Mouse (Mus musculus) lung, adult 2 months (tissue): ENCODE results near the gene Mlc1. TPM values are rescaled to one million over a fixed set of nuclear protein-coding genes. Genes with fewer than 3 reads are reported as not detected.
A peak's percentile ranks its signal among the peaks of the same experiment; 100 is the strongest.

ENCODE experiments used
- DNase-seq: peaks from one replicate; pipeline ENCODE4 v3.0.0; 2022
- H3K4me1 ChIP-seq: fragments of 200-500 bp; 2 replicates; pipeline ENCODE4 v1.6.1; 2011; ENCODE audit warnings: low read length; ENCODE audit not compliant: control insufficient read depth, insufficient read depth
- H3K4me3 ChIP-seq: fragments of 200-500 bp; replicated peaks from 2 replicates; pipeline ENCODE3; 2011; ENCODE audit warnings: low read depth, mild to moderate bottlenecking, control low read depth, low read length; ENCODE audit errors: extremely low read depth
- CTCF ChIP-seq: fragments of 200-500 bp; IDR thresholded peaks from 2 replicates; pipeline ENCODE4 v1.5.1; 2011; ENCODE audit warnings: mild to moderate bottlenecking, low read length, control low read depth; ENCODE audit not compliant: insufficient read depth
- POLR2A ChIP-seq: fragments of 200-500 bp; IDR thresholded peaks from 2 replicates; pipeline ENCODE4 v1.6.1; 2011; ENCODE audit warnings: low read depth, mild to moderate bottlenecking, control low read depth, low read length, borderline replicate concordance; ENCODE audit errors: extremely low read depth
- WGBS: fragments of 180-500 bp; shearing (Covaris S2); methylation state at CpG from one replicate; pipeline ENCODE4 v1.1.7; 2018; 5-methylcytosine and 5-hydroxymethylcytosine counted together
- polyA plus RNA-seq: library from polyadenylated mRNA; depleted of rRNA; stranded (reverse); fragments of >200 nt; gene quantifications from 2 replicates; pipeline ENCODE4 v1.2.3, GENCODE M21; 2012

Mlc1 gene
- polyA plus RNA-seq, 1 experiment: 29.5 TPM

DNA sequence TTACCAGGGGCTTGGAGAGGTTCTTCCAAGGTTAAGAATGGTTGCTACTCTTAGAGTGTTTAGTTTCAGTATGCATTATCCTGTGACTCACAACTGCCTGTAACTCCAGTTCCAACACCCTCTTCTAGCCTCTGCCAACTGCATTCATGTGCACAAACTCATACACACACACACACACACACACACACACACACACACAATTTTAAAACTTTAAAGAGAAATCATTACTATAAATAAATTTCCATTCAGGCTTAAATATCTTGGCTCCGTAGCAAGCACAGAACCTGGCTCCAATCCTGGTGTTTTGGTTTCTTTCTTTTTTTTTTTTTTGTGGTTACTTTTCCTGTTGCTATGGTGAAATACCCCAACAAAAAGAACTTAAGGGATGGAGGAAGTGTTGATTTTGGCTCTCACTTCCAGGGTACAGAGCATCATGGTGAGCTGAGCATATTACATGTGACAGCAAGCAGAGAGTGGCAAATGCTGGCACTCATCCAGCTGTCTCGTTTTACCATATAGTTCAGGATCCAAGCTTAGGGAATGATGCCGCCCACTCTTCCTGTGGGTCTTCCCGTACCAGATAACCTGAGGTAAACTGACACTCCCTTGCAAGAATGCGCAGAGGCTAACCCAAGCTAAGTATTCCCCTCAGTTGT is 34.8 kb downstream of the Mlc1 start:
- TF ChIP-seq CTCF: no peak
- 47% methylated on average over 5 of the region's 5 CpGs for WGBS
- Histone ChIP-seq H3K4me1 (peaks cover 3% of the 10 kb centered on the region; the same call in 1 of the 2 replicates), H3K4me3 (no peak overlapping the region)
- DNase-seq: no peak

DNA sequence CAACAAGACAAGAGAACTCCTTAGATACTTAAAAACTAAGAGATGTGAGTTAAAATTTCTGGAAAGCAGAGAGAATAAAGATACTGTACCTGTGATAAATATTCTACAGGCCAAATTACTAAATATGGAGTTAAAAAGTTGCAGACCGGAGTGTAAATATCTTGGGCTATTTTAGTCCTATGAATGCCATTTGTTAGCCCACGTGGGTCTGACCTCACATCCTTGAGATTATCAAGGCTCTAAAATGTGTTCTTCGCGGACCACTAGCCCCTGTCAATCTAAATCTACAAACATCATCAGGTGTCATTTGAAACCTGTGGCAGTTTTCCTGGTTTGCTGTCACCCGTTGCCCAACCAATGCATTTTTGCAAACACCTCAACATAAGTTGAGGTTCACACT is 36.0 kb downstream of the Mlc1 start:
- WGBS: 45% methylated on average over 5 of the region's 5 CpGs

DNA sequence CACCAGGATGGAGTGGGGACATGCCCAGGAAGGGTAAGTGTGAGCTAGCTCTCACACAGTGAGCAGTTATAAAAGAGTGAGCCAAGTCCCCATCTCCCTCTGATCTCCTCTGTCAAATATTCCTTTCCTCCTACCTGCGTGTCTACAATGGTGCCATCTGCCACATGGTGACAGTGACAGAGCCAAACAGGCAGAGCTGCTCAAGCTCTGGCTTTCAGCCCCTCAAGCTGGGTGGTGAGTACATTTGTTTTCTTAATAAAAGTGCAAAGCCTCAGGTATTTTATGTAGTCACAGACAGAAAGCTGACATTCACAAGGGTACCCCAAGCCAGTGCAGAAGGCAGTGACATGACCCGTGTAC is 41.5 kb downstream of the Mlc1 start:
- no peak for TF ChIP-seq POLR2A
- no peak for TF ChIP-seq CTCF
- DNase-seq: no peak
- no peak overlapping the region for H3K4me3 ChIP-seq
- 67% methylated on average over 2 of the region's 2 CpGs for WGBS
- no peaks in the 10 kb centered on the region for H3K4me1 ChIP-seq

More for the DNA sequence above, 36.0 kb downstream of the Mlc1 start:
- Histone ChIP-seq H3K4me1 (peaks cover 3% of the 10 kb centered on the region; the same call in 1 of the 2 replicates), H3K4me3 (no peak overlapping the region)
- no peak for DNase-seq
- TF ChIP-seq POLR2A (no peak), CTCF (no peak)

- no peak for DNase-seq
- Histone ChIP-seq H3K4me1 (no peaks in the 10 kb centered on the region), H3K4me3 (no peak overlapping the region)
- TF ChIP-seq POLR2A (no peak), CTCF (no peak)
- 35% methylated on average over 6 of the region's 6 CpGs for WGBS
Observed at GRCm38 (mm10) chr15:88936619-88937290, 42.1 kb downstream of the Mlc1 start.

- 56% methylated on average over 7 of the region's 7 CpGs for WGBS
- DNase-seq: no peak
- Histone ChIP-seq H3K4me1 (no peaks in the 10 kb centered on the region), H3K4me3 (no peak overlapping the region)
- TF ChIP-seq POLR2A: no peak
- peak; percentile 34; the same call in 1 of the 2 replicates for TF ChIP-seq CTCF
Observed at GRCm38 (mm10) chr15:88934141-88934540, 44.7 kb downstream of the Mlc1 start.

- WGBS: 82% methylated on average over 10 of the region's 10 CpGs
- no peak for DNase-seq
Observed at GRCm38 (mm10) chr15:88932667-88933066, 46.1 kb downstream of the Mlc1 start.

GRCm38 (mm10) chr15:88921992-88922310 is 56.9 kb downstream of the Mlc1 start:
- DNase-seq: no peak

More at GRCm38 (mm10) chr15:88932667-88933066, 46.1 kb downstream of the Mlc1 start:
- no peaks in the 10 kb centered on the region for H3K4me1 ChIP-seq
- TF ChIP-seq POLR2A: no peak
- no peak overlapping the region for H3K4me3 ChIP-seq

DNA sequence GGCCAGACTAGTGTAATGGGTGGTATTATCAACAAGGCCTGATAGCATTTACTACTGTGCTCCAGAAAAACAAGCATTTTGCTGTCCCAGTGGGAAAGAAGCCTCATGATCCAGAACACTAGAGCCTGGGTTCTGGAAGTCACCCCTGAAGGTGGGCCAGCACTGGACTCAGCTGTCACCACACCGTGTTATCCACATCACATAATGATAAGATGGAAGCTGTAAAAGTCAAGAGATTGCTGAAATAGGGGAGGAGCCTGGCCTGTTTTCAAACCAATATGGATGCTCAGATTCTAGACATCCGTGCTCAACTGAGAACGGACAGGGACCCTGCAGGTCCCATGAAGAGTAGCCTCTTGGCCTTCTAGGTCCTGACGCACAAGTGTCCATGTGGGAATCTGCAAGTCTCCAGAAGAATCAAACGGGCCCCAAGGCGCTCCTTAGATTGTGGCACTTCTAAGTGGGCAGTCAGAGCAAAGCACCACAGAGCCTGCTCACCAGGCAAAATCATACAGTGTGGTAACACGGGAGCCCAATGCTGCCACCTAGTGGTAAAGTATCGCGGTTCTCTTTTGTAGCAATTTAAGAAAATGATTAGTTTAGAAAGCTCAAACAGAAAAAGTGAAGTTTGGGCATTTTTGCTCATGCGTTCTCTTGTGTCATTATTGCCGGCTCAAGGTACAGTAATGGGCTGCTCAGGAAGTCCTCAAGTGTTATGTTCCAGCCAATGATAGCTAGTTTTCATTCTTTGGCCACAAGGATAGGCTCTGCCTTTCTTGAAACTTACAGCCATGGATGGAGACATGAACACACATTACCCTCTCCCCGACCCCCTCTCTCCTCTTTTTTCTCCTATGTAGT is 57.4 kb downstream of the Mlc1 start:
- Histone ChIP-seq H3K4me1 (no peaks in the 10 kb centered on the region), H3K4me3 (no peak overlapping the region)
- TF ChIP-seq CTCF (peak; percentile 78), POLR2A (no peak)
- DNase-seq: peak; percentile 64
- WGBS: 21% methylated on average over 12 of the region's 12 CpGs

More at GRCm38 (mm10) chr15:88921992-88922310, 56.9 kb downstream of the Mlc1 start:
- TF ChIP-seq POLR2A (no peak), CTCF (no peak)
- WGBS: 51% methylated on average over 6 of the region's 6 CpGs
- no peaks in the 10 kb centered on the region for H3K4me1 ChIP-seq
- H3K4me3 ChIP-seq: no peak overlapping the region

DNA sequence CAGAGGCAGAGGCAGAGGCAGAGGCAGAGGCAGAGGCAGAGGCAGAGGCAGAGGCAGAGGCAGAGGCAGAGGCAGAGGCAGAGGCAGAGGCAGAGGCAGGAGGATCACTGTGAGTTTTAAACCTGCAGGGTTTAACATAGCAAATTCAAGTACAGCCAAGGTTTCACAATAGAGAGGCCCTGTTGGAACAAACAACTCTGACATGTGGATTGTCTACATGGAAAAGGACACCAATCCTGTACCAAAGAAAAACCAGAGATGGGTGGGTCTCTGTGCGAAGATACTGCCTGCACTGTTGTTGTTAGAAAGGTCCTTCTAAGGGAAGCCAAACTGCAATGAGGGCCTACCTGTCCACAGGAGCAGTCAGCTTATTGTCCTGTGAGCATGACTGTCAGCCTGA is 58.7 kb downstream of the Mlc1 start:
- no peak for TF ChIP-seq CTCF
- no peak for TF ChIP-seq POLR2A
- WGBS: 100% methylated on average over 1 of the region's 1 CpGs
- H3K4me1 ChIP-seq: no peaks in the 10 kb centered on the region
- DNase-seq: no peak
- no peak overlapping the region for H3K4me3 ChIP-seq
